Mouse (Mus musculus): ENCODE data around the gene Gdpd1. TPM values are rescaled to one million over a fixed set of nuclear protein-coding genes. Genes with fewer than 3 reads are reported as not detected.
"Not testable (repeated sequence)": the region's sequence is repeated elsewhere in the genome, so short reads cannot be mapped to it uniquely, and the experiment has no call there.

Gdpd1 gene
- total and polyA plus RNA-seq, 2 experiments from 2014 or later: 59.9 to 157 TPM

DNA sequence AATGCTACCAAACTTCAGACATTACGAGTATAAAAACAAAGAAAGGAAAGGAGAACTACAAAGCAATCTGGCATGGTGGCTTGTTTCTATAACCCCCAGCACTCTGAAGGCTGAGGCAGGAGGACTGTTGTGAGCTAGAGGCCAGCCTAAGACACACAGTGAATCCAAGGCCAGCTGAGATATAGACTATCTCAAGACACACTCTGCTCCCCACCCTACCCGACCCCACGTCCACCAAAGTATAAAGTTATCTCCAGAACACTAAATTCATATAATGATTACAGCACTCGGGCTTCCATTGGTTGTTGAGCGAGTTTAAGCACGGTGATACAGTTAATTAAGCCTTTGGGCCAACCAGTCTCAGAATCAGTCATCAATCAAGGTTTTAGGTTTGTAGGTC, 17.6 kb downstream of the Gdpd1 start:
- DNase-seq (ENCODE audit: low spot score) (no peak), ATAC-seq (no peak)
- Histone ChIP-seq H3K9me3 (ENCODE audit: low read length) (no peaks in the 10 kb centered on the region), H3K4me3 (ENCODE audit: low read length) (no peak overlapping the region), H3K4me1 (ENCODE audit: insufficient read depth, low read length) (no peaks in the 10 kb centered on the region), H3K36me3 (ENCODE audit: insufficient read depth, low read length) (peaks cover 60% of the 10 kb centered on the region), H3K27me3 (ENCODE audit: insufficient read depth, low read length) (no peaks in the 10 kb centered on the region), H3K9ac (replicated peaks; ENCODE audit: low read length) (no peak overlapping the region), H3K27ac (no peak overlapping the region), H3K4me2 (ENCODE audit: low read depth, low read length) (no peak overlapping the region)
- WGBS: 93% methylated on average over 6 of the region's 6 CpGs
- no peak for TF ChIP-seq CTCF (IDR thresholded peaks at IDR 0.05; ENCODE audit: low read depth)

- not testable (repeated sequence) for H3K4me2 ChIP-seq (ENCODE audit: low read depth, low read length); ATAC-seq; H3K9ac ChIP-seq (replicated peaks; ENCODE audit: low read length); DNase-seq (ENCODE audit: low spot score); H3K4me1 ChIP-seq (ENCODE audit: insufficient read depth, low read length); H3K27me3 ChIP-seq (ENCODE audit: insufficient read depth, low read length); H3K27ac ChIP-seq; H3K9me3 ChIP-seq (ENCODE audit: low read length); H3K4me3 ChIP-seq (ENCODE audit: low read length)
- peaks cover 41% of the 10 kb centered on the region for H3K36me3 ChIP-seq (ENCODE audit: insufficient read depth, low read length)
- 94% methylated on average over 7 of the region's 7 CpGs for WGBS
These were observed 25.0 kb downstream of the Gdpd1 start for GRCm38 (mm10) chr11:87048900-87049299.

- ATAC-seq (no peak), DNase-seq (ENCODE audit: low spot score) (no peak)
- WGBS: 94% methylated on average over 5 of the region's 5 CpGs
- Histone ChIP-seq H3K4me1 (ENCODE audit: insufficient read depth, low read length) (no peaks in the 10 kb centered on the region), H3K9ac (replicated peaks; ENCODE audit: low read length) (no peak overlapping the region), H3K27ac (no peak overlapping the region), H3K4me3 (ENCODE audit: low read length) (no peak overlapping the region), H3K4me2 (ENCODE audit: low read depth, low read length) (no peak overlapping the region), H3K36me3 (ENCODE audit: insufficient read depth, low read length) (peaks cover 35% of the 10 kb centered on the region), H3K9me3 (ENCODE audit: low read length) (no peaks in the 10 kb centered on the region), H3K27me3 (ENCODE audit: insufficient read depth, low read length) (no peaks in the 10 kb centered on the region)
- no peak for TF ChIP-seq CTCF (IDR thresholded peaks at IDR 0.05; ENCODE audit: low read depth)
These were observed 26.9 kb downstream of the Gdpd1 start for GRCm38 (mm10) chr11:87046968-87047367.

GRCm38 (mm10) chr11:87043052-87043451, 30.8 kb downstream of the Gdpd1 start:
- Histone ChIP-seq H3K36me3 (ENCODE audit: insufficient read depth, low read length) (peaks cover 51% of the 10 kb centered on the region), H3K9me3 (ENCODE audit: low read length) (no peaks in the 10 kb centered on the region), H3K4me3 (ENCODE audit: low read length) (no peak overlapping the region), H3K4me2 (ENCODE audit: low read depth, low read length) (no peak overlapping the region), H3K27ac (no peak overlapping the region), H3K4me1 (ENCODE audit: insufficient read depth, low read length) (no peaks in the 10 kb centered on the region), H3K27me3 (ENCODE audit: insufficient read depth, low read length) (no peaks in the 10 kb centered on the region), H3K9ac (replicated peaks; ENCODE audit: low read length) (no peak overlapping the region)
- 90% methylated on average over 3 of the region's 3 CpGs for WGBS
- ATAC-seq (no peak), DNase-seq (ENCODE audit: low spot score) (no peak)
- no peak for TF ChIP-seq CTCF (IDR thresholded peaks at IDR 0.05; ENCODE audit: low read depth)

GRCm38 (mm10) chr11:87039307-87039963, 34.4 kb downstream of the Gdpd1 start:
- DNase-seq (ENCODE audit: low spot score) (no peak), ATAC-seq (no peak)
- no peak overlapping the region for H3K4me3 ChIP-seq (ENCODE audit: low read length)
- no peak overlapping the region for H3K27ac ChIP-seq
- H3K4me2 ChIP-seq (ENCODE audit: low read depth, low read length): no peak overlapping the region
- no peaks in the 10 kb centered on the region for H3K4me1 ChIP-seq (ENCODE audit: insufficient read depth, low read length)
- peaks cover 58% of the 10 kb centered on the region for H3K36me3 ChIP-seq (ENCODE audit: insufficient read depth, low read length)
- WGBS: 89% methylated on average over 9 of the region's 9 CpGs
- no peaks in the 10 kb centered on the region for H3K27me3 ChIP-seq (ENCODE audit: insufficient read depth, low read length)
- no peak overlapping the region for H3K9ac ChIP-seq (replicated peaks; ENCODE audit: low read length)
- H3K9me3 ChIP-seq (ENCODE audit: low read length): no peaks in the 10 kb centered on the region
- TF ChIP-seq CTCF (IDR thresholded peaks at IDR 0.05; ENCODE audit: low read depth): no peak

- ATAC-seq (no peak), DNase-seq (ENCODE audit: low spot score) (no peak)
- Histone ChIP-seq H3K36me3 (ENCODE audit: insufficient read depth, low read length) (peaks cover 39% of the 10 kb centered on the region), H3K27me3 (ENCODE audit: insufficient read depth, low read length) (no peaks in the 10 kb centered on the region), H3K9me3 (ENCODE audit: low read length) (no peaks in the 10 kb centered on the region), H3K4me1 (ENCODE audit: insufficient read depth, low read length) (no peaks in the 10 kb centered on the region), H3K27ac (no peak overlapping the region), H3K4me2 (ENCODE audit: low read depth, low read length) (no peak overlapping the region), H3K4me3 (ENCODE audit: low read length) (no peak overlapping the region), H3K9ac (replicated peaks; ENCODE audit: low read length) (no peak overlapping the region)
- TF ChIP-seq CTCF (IDR thresholded peaks at IDR 0.05; ENCODE audit: low read depth): peak; percentile 35
- WGBS: 76% methylated on average over 4 of the region's 4 CpGs
These were observed 37.7 kb downstream of the Gdpd1 start for GRCm38 (mm10) chr11:87036180-87036579.

DNA sequence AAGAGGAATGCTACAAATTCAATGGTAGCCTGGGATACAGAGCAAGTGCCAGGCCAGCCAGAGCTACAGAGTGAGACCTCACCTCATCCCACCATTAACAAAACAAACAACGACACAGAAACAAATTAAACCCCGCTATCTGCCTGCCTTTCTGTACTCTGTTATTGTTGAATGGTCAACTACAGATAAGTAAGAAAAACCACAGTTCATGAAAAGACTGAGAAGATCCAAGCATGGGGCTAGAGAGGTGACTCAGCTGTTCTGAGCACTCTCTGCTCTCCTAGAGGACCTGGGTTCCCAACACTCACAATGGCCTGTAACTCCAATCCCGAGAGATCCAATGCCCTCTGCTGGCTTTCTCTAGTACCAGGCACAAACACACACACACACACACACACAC, 45.6 kb downstream of the Gdpd1 start:
- H3K4me2 ChIP-seq (ENCODE audit: low read depth, low read length): no peak overlapping the region
- H3K27ac ChIP-seq: no peak overlapping the region
- H3K9ac ChIP-seq (replicated peaks; ENCODE audit: low read length): no peak overlapping the region
- ATAC-seq: no peak
- no peak overlapping the region for H3K4me3 ChIP-seq (ENCODE audit: low read length)
- no peaks in the 10 kb centered on the region for H3K4me1 ChIP-seq (ENCODE audit: insufficient read depth, low read length)
- WGBS: 97% methylated on average over 3 of the region's 3 CpGs
- H3K9me3 ChIP-seq (ENCODE audit: low read length): no peaks in the 10 kb centered on the region
- H3K27me3 ChIP-seq (ENCODE audit: insufficient read depth, low read length): no peaks in the 10 kb centered on the region
- DNase-seq (ENCODE audit: low spot score): no peak
- H3K36me3 ChIP-seq (ENCODE audit: insufficient read depth, low read length): no peaks in the 10 kb centered on the region; the same call in 1 of the 2 replicates
- no peak for TF ChIP-seq CTCF (IDR thresholded peaks at IDR 0.05; ENCODE audit: low read depth)

Data from hindbrain, postnatal 0 days (tissue).